Mouse (Mus musculus): Measurements from ENCODE around the gene Tns3. TPM values are rescaled to one million over a fixed set of nuclear protein-coding genes. Genes with fewer than 3 reads are reported as not detected.
A peak's percentile ranks its signal among the peaks of the same experiment; 100 is the strongest.

The Tns3 gene
- polyA plus RNA-seq, 1 experiment from 2014 or later: 8.8 TPM

DNA sequence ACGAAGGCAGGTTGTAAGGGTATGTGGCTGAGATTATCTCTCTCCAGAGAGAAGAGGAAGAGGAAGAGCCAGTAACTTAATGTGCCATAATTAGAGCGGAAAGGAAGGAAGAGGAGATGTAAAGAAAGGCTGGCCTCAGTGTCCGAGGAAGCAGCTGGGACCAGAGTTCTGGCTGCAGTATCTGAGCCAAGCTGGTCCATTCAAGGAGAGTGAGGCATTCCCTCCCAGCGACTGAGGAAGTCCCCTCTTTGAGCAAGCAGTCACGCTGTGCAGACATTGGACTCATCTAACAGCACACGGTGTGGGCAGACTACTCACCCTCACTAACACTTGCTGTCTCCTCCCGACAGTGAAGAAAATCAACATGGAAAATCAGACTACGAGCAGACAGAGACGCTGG lies 4.5 kb downstream of the Tns3 start:
- WGBS: 69% methylated on average over 9 of the region's 9 CpGs
- peaks cover 1% of the 10 kb centered on the region; the same call in 1 of the 2 replicates for H3K27me3 ChIP-seq (ENCODE audit: control insufficient read depth, insufficient read depth, low read length)
- no peak for ATAC-seq (replicated peaks; ENCODE audit: low FRiP score)
- no peak overlapping the region for H3K9ac ChIP-seq (ENCODE audit: low read length)
- H3K4me1 ChIP-seq (replicated peaks; ENCODE audit: control insufficient read depth, insufficient read depth, low read length): peaks cover 2% of the 10 kb centered on the region; the same call in 1 of the 2 replicates
- H3K9me3 ChIP-seq (ENCODE audit: control insufficient read depth, low read length): no peaks in the 10 kb centered on the region
- no peaks in the 10 kb centered on the region for H3K36me3 ChIP-seq (ENCODE audit: control insufficient read depth, insufficient read depth, low read length)
- no peak overlapping the region for H3K27ac ChIP-seq (ENCODE audit: low read depth, low read length)
- no peak overlapping the region for H3K4me2 ChIP-seq (ENCODE audit: low read depth, low read length, severe bottlenecking)
- no peak overlapping the region for H3K4me3 ChIP-seq (ENCODE audit: low read depth, low read length)
- DNase-seq (ENCODE audit: low spot score): no peak

DNA sequence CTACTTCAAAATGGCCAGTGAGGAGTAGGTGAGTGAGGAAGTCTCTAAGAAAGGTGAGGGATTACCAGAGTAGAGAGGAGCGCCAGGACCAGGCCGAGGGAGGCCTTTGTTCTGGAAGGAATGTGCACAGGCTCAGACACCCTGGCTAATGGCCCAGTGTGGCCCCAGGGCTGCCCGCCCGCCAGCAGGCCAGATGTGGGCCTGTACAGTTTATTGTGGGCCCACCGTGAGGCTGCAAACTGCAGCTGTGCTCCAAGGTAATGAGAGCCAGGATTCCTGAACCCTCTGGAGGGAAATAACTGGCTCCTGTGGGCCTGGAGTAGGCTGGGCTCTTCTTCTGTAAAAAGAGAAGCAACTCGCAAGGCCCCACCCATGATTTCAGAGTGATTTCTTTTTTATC lies 5.3 kb downstream of the Tns3 start:
- ATAC-seq (replicated peaks; ENCODE audit: low FRiP score) (no peak), DNase-seq (ENCODE audit: low spot score) (no peak)
- Histone ChIP-seq H3K4me2 (ENCODE audit: low read depth, low read length, severe bottlenecking) (no peak overlapping the region), H3K27ac (ENCODE audit: low read depth, low read length) (no peak overlapping the region), H3K9ac (ENCODE audit: low read length) (no peak overlapping the region), H3K27me3 (ENCODE audit: control insufficient read depth, insufficient read depth, low read length) (no peaks in the 10 kb centered on the region), H3K4me1 (replicated peaks; ENCODE audit: control insufficient read depth, insufficient read depth, low read length) (0 out of 2 replicates have a peak, but pooled peaks cover 2% of the 10 kb centered on the region), H3K9me3 (ENCODE audit: control insufficient read depth, low read length) (no peaks in the 10 kb centered on the region), H3K4me3 (ENCODE audit: low read depth, low read length) (no peak overlapping the region), H3K36me3 (ENCODE audit: control insufficient read depth, insufficient read depth, low read length) (no peaks in the 10 kb centered on the region)
- WGBS: 56% methylated on average over 6 of the region's 6 CpGs

DNA sequence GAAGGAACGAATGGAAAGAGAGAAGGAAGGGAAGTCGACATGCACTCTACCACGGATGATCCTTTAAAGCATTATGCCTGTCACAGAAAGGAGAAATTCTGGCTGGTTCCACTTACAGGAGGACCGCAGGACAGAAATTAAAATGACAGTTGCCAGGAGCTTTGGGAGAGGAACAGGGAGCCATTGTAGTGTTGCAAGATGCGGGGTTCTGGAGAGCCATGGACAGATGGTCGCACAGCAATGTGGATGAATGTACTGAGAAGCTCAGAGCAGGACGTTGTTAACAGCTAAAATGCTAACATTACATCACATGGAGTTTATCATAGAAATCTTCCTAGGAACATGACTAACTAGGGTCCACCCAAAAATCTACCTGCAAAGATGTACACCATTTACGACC lies 6.8 kb downstream of the Tns3 start:
- H3K27me3 ChIP-seq (ENCODE audit: control insufficient read depth, insufficient read depth, low read length): no peaks in the 10 kb centered on the region
- no peaks in the 10 kb centered on the region for H3K4me1 ChIP-seq (replicated peaks; ENCODE audit: control insufficient read depth, insufficient read depth, low read length)
- ATAC-seq (replicated peaks; ENCODE audit: low FRiP score) (no peak), DNase-seq (ENCODE audit: low spot score) (no peak)
- H3K27ac ChIP-seq (ENCODE audit: low read depth, low read length): no peak overlapping the region
- 90% methylated on average over 8 of the region's 8 CpGs for WGBS
- no peak overlapping the region for H3K9ac ChIP-seq (ENCODE audit: low read length)
- H3K4me2 ChIP-seq (ENCODE audit: low read depth, low read length, severe bottlenecking): no peak overlapping the region
- no peaks in the 10 kb centered on the region for H3K36me3 ChIP-seq (ENCODE audit: control insufficient read depth, insufficient read depth, low read length)
- H3K4me3 ChIP-seq (ENCODE audit: low read depth, low read length): no peak overlapping the region
- no peaks in the 10 kb centered on the region for H3K9me3 ChIP-seq (ENCODE audit: control insufficient read depth, low read length)

DNA sequence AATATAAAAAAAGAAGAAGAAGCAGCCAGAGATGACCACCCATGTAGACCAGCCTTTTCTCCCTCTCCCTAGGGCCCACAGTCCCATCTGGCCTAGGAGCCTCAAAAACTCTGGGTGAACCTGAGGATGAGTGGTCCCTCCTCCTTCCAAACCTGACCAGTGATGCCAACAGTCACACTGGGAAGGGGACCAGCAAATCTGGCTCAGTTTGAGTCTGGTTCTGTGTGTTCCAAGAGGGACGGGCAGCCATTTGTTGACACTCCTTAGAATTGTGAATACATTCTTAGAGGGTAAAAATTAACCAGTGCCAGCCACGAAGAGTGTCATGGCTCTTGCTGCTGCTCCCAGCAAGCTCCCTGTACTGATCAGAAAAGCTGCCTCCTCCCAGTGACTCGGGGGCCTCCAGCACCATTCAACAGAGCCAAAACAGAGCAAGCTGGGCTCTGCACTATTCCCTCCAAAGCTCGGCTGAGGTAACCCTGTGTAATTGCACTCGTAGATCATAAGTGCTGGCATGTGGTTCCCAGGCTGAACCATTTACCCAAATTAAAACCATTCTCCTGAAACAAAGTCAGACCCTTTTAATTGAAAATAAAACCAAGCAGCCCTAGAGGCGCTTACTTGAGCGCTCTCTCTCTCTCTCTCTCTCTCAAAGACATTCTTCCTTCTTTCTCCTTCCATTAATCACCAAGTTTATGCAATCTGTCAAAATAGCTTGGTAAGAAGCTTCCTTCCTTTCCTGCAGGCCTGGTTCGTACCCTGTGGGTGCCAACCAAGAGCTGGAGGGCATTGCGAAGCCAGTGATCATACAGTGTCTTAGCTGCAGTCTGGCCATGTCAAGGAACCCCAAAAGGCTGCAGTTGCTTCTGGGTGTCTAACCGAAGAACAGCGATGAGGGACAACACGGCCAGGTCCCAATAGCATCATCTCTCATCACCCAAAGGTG lies 7.6 kb downstream of the Tns3 start:
- Histone ChIP-seq H3K36me3 (ENCODE audit: control insufficient read depth, insufficient read depth, low read length) (no peaks in the 10 kb centered on the region), H3K4me3 (ENCODE audit: low read depth, low read length) (no peak overlapping the region), H3K27me3 (ENCODE audit: control insufficient read depth, insufficient read depth, low read length) (no peaks in the 10 kb centered on the region), H3K9me3 (ENCODE audit: control insufficient read depth, low read length) (no peaks in the 10 kb centered on the region), H3K9ac (ENCODE audit: low read length) (no peak overlapping the region), H3K27ac (ENCODE audit: low read depth, low read length) (no peak overlapping the region), H3K4me2 (ENCODE audit: low read depth, low read length, severe bottlenecking) (no peak overlapping the region), H3K4me1 (replicated peaks; ENCODE audit: control insufficient read depth, insufficient read depth, low read length) (peaks cover 4% of the 10 kb centered on the region; the same call in 1 of the 2 replicates)
- no peak for DNase-seq (ENCODE audit: low spot score)
- 75% methylated on average over 12 of the region's 12 CpGs for WGBS
- ATAC-seq (replicated peaks; ENCODE audit: low FRiP score): no peak

DNA sequence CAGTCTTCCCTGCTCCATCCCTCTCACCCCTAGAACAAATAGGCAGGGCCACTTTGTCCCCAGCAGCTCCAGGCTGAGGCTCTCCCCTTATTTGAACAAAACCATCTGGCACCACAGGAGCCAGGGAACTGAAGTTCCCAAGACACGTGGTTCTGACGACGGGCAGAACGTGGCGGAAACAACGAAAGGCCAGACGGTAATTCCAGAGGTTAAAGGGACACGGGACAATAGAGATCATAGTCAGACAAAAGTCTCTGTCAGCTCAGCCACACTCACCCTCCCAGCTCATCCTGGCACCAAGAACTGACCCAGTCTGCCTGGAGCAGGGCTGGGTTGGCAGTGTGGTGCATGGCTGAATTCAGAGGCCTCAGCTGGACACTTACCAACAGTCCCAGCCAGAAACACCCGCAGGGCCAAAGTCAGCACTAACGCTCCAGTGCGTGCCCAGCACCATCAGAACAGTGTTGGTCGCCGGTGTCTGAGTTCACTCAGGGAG lies 10.5 kb downstream of the Tns3 start:
- no peaks in the 10 kb centered on the region for H3K27me3 ChIP-seq (ENCODE audit: control insufficient read depth, insufficient read depth, low read length)
- peaks cover 4% of the 10 kb centered on the region; the same call in 1 of the 2 replicates for H3K4me1 ChIP-seq (replicated peaks; ENCODE audit: control insufficient read depth, insufficient read depth, low read length)
- 72% methylated on average over 13 of the region's 13 CpGs for WGBS
- DNase-seq (ENCODE audit: low spot score): no peak
- H3K27ac ChIP-seq (ENCODE audit: low read depth, low read length): no peak overlapping the region
- H3K9me3 ChIP-seq (ENCODE audit: control insufficient read depth, low read length): no peaks in the 10 kb centered on the region
- no peaks in the 10 kb centered on the region for H3K36me3 ChIP-seq (ENCODE audit: control insufficient read depth, insufficient read depth, low read length)
- H3K4me2 ChIP-seq (ENCODE audit: low read depth, low read length, severe bottlenecking): no peak overlapping the region
- no peak overlapping the region for H3K9ac ChIP-seq (ENCODE audit: low read length)
- ATAC-seq (replicated peaks; ENCODE audit: low FRiP score): no peak
- no peak overlapping the region for H3K4me3 ChIP-seq (ENCODE audit: low read depth, low read length)

DNA sequence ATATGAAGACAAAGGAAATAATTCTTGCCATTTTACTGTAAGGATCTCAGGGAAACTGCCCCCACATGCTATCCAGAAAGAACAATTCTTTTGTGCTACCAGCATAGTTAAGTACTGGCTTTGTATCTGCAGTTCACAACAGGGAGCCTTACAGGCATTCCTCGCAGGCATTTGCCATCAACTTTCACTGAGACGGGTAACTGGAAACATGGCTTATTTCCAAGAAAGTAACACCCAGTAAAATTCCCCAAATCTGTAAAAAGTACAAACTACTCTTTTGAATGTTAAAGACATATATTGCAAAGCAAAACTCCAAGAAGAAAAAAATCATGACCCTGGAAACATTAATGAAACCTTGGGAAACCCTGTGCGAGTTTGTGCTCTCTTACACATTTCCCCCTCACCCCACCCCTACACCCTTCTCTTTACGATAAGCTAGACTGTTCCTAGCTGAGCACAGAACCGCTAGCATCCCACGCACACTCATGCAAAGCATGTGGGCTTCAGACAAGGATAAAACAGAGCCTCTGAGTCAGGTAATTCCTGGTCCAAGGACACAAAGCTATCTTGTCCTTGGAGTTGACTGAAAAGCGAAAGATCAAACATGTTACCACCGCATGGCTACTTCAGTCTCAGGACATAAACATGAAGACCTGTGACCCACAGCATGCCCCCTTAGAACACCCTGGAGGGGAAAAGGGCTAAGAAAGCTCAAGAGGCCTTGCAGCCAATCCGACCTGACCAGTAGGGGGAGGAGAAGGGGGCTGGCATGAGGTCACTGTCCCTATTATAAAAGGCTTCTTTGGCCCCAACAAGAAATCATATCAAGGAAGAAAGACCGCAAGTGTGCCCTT lies 11.3 kb downstream of the Tns3 start:
- H3K27ac ChIP-seq (ENCODE audit: low read depth, low read length): no peak overlapping the region
- peaks cover 4% of the 10 kb centered on the region; the same call in 1 of the 2 replicates for H3K4me1 ChIP-seq (replicated peaks; ENCODE audit: control insufficient read depth, insufficient read depth, low read length)
- no peaks in the 10 kb centered on the region for H3K9me3 ChIP-seq (ENCODE audit: control insufficient read depth, low read length)
- DNase-seq (ENCODE audit: low spot score) (no peak), ATAC-seq (replicated peaks; ENCODE audit: low FRiP score) (0 out of 2 replicates have a peak, but pooled peaks have one; percentile 36)
- no peaks in the 10 kb centered on the region for H3K27me3 ChIP-seq (ENCODE audit: control insufficient read depth, insufficient read depth, low read length)
- no peak overlapping the region for H3K4me3 ChIP-seq (ENCODE audit: low read depth, low read length)
- WGBS: 48% methylated on average over 10 of the region's 10 CpGs
- no peak overlapping the region for H3K9ac ChIP-seq (ENCODE audit: low read length)
- H3K4me2 ChIP-seq (ENCODE audit: low read depth, low read length, severe bottlenecking): no peak overlapping the region
- H3K36me3 ChIP-seq (ENCODE audit: control insufficient read depth, insufficient read depth, low read length): no peaks in the 10 kb centered on the region

DNA sequence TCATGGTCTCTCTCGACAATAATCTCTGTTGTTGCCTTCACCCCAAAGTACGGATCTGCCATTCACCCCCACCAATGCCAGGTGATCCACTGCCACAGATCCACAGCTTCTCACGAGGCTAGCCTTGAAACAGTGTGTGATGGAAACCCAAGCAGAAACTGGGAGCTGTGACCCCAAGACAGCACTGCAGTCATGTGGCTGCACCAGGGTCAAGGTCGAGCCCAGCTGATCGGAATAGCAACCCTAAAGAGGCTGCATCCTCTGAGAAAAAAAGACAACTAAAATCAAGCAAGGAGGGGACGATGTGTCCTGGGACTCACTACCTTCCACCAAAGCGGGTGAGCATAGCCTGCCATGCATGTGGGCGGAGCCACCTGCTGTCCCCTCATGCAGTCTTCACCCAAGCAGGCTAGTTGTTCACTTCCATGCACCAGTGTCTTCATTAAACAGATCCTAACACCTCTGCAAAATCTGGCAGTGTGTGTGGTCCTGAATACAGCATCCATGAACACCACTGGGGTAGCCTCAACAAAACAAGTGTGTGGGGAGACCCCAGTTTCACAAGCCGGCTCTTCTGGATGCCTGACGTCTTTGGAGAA lies 12.1 kb downstream of the Tns3 start:
- H3K36me3 ChIP-seq (ENCODE audit: control insufficient read depth, insufficient read depth, low read length): no peaks in the 10 kb centered on the region
- 72% methylated on average over 10 of the region's 10 CpGs for WGBS
- peaks cover 4% of the 10 kb centered on the region; the same call in 1 of the 2 replicates for H3K4me1 ChIP-seq (replicated peaks; ENCODE audit: control insufficient read depth, insufficient read depth, low read length)
- H3K9me3 ChIP-seq (ENCODE audit: control insufficient read depth, low read length): no peaks in the 10 kb centered on the region
- no peaks in the 10 kb centered on the region for H3K27me3 ChIP-seq (ENCODE audit: control insufficient read depth, insufficient read depth, low read length)
- no peak overlapping the region for H3K27ac ChIP-seq (ENCODE audit: low read depth, low read length)
- H3K4me3 ChIP-seq (ENCODE audit: low read depth, low read length): no peak overlapping the region
- peak; percentile 55; the same call in 1 of the 2 replicates for ATAC-seq (replicated peaks; ENCODE audit: low FRiP score)
- no peak overlapping the region for H3K9ac ChIP-seq (ENCODE audit: low read length)
- DNase-seq (ENCODE audit: low spot score): no peak
- no peak overlapping the region for H3K4me2 ChIP-seq (ENCODE audit: low read depth, low read length, severe bottlenecking)

DNA sequence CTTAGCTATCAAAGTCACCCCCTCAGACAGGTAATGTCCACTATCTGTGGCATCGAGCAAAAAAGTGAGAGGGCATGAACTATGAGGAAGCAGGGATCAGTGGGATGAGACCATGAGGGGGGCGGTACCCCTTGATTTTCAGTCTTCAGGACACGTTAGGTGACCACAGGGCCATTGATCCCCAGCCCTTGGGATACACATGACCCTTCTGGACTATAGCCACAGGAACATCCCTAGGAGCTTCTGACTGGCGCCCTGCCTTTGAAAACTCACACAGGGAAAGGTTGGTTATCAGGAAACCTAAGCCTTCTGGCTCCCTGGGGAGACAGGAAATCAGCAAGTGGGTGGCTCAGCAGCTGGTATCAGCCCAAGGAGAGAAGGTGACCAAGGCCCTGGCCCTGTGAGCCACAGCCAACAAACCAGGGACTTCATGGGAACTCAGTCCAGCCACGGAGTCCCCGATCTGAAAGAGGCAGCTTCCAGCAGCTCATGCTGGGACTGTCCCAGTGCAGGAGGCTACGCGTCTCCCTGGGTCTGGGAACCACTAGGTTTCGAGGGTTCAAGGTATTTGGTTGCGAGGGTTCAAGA lies 12.8 kb downstream of the Tns3 start:
- Histone ChIP-seq H3K27me3 (ENCODE audit: control insufficient read depth, insufficient read depth, low read length) (no peaks in the 10 kb centered on the region), H3K9ac (ENCODE audit: low read length) (no peak overlapping the region), H3K4me3 (ENCODE audit: low read depth, low read length) (no peak overlapping the region), H3K36me3 (ENCODE audit: control insufficient read depth, insufficient read depth, low read length) (no peaks in the 10 kb centered on the region), H3K27ac (ENCODE audit: low read depth, low read length) (no peak overlapping the region), H3K9me3 (ENCODE audit: control insufficient read depth, low read length) (no peaks in the 10 kb centered on the region), H3K4me2 (ENCODE audit: low read depth, low read length, severe bottlenecking) (no peak overlapping the region), H3K4me1 (replicated peaks; ENCODE audit: control insufficient read depth, insufficient read depth, low read length) (peaks cover 4% of the 10 kb centered on the region; the same call in 1 of the 2 replicates)
- no peak for ATAC-seq (replicated peaks; ENCODE audit: low FRiP score)
- 90% methylated on average over 10 of the region's 10 CpGs for WGBS
- DNase-seq (ENCODE audit: low spot score): no peak

All from forebrain, embryonic 11.5 days (tissue).